Mouse (Mus musculus) heart, adult 2 months (tissue): Measurements from ENCODE around the gene Nat9. TPM values are rescaled to one million over a fixed set of nuclear protein-coding genes. Genes with fewer than 3 reads are reported as not detected.

Experiments
- DNase-seq, 2 experiments: peaks; one replicate each; pipeline ENCODE4 v3.0.0; 2021
- H3K27ac ChIP-seq: fragments of 200-600 bp; 2 replicates; pipeline ENCODE4 v1.8.1; 2022
- H3K27me3 ChIP-seq: fragments of 200-500 bp; 2 replicates; pipeline ENCODE4 v1.6.1; 2012; ENCODE audit warnings: mild to moderate bottlenecking, low read length, inconsistent platforms, mixed read lengths; ENCODE audit not compliant: control insufficient read depth, insufficient read depth
- H3K36me3 ChIP-seq: fragments of 200-500 bp; 2 replicates; pipeline ENCODE4 v1.6.1; 2012; ENCODE audit warnings: low read length, inconsistent platforms; ENCODE audit not compliant: control insufficient read depth, insufficient read depth
- H3K4me1 ChIP-seq: fragments of 200-500 bp; 2 replicates; pipeline ENCODE4 v1.6.1; 2011; ENCODE audit warnings: low read length; ENCODE audit not compliant: control insufficient read depth, insufficient read depth
- H3K4me3 ChIP-seq: fragments of 200-600 bp; 2 replicates; pipeline ENCODE4 v1.8.1; 2022
- H3K79me2 ChIP-seq: fragments of 200-500 bp; replicated peaks from 2 replicates; pipeline ENCODE4 v1.6.1; 2012; ENCODE audit warnings: mild to moderate bottlenecking, inconsistent platforms, low read length, moderate library complexity, mixed read lengths; ENCODE audit not compliant: control insufficient read depth, insufficient read depth
- H3K9ac ChIP-seq: fragments of 200-500 bp; 2 replicates; pipeline ENCODE4 v1.6.1; 2012; ENCODE audit warnings: low read depth, mild to moderate bottlenecking, control low read depth, inconsistent platforms, low read length, mixed read lengths
- CTCF ChIP-seq: fragments of 200-600 bp; IDR thresholded peaks from 2 replicates; pipeline ENCODE4 v1.8.1; 2022; ENCODE audit warnings: antibody characterized with exemption, mild to moderate bottlenecking, moderate library complexity
- EP300 ChIP-seq: fragments of 200-500 bp; IDR thresholded peaks from 2 replicates; pipeline ENCODE4 v1.6.1; 2011; ENCODE audit warnings: low read depth, low read length, control low read depth; ENCODE audit not compliant: insufficient read depth
- POLR2A ChIP-seq: fragments of 200-500 bp; IDR thresholded peaks from 2 replicates; pipeline ENCODE4 v1.6.1; 2011; ENCODE audit warnings: mild to moderate bottlenecking, low read depth, low read length, control low read depth; ENCODE audit not compliant: insufficient read depth
- WGBS: fragments of 180-500 bp; shearing (Covaris S2); methylation state at CpG from one replicate; pipeline ENCODE4 v1.1.7; 2018; 5-methylcytosine and 5-hydroxymethylcytosine counted together
- intact Hi-C: fragments of 180-260 bp; cut with DNase I; formaldehyde crosslinking; loops from one replicate; pipeline ENCODE4 v1.15.1; 2025
- polyA plus RNA-seq: library from polyadenylated mRNA; depleted of rRNA; stranded (reverse); fragments of >200 nt; gene quantifications from 2 replicates; pipeline ENCODE4 v1.2.3, GENCODE M21; 2012
- total RNA-seq, 2 experiments: library from RNA; stranded (reverse); gene quantifications; 2 replicates each; pipeline ENCODE4 v1.2.3; 2021

Gene Nat9
- total and polyA plus RNA-seq, 3 experiments, result 18.5 to 23.6 (median 20.2) TPM

DNA sequence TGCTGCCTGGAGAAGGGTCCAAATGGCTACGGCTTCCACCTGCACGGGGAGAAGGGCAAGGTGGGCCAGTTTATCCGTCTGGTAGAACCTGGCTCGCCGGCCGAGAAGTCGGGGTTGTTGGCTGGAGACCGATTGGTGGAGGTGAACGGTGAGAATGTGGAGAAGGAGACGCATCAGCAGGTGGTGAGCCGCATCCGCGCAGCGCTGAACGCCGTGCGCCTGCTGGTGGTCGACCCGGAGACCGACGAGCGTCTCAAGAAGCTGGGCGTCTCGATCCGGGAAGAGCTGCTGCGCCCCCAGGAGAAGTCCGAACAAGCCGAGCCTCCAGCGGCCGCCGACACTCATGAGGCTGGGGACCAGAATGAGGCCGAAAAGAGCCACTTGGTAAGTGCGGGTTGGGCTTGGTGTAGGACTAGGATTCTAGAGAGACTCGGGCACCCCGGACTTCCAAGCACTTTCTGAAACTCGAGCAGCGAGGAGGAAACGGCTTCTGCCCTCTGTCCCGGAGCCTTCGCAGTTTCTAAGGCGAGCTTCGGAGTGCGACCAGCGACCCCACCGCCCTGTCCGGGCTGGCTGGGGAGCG, 24.0 kb downstream of the Nat9 start:
- under 1% methylated on average over 47 of the region's 47 CpGs for WGBS
- DNase-seq, result no peak
- intact Hi-C loops, result no loop called here
- Histone ChIP-seq H3K36me3 (no peaks in the 10 kb centered on the region), H3K27me3 (no peaks in the 10 kb centered on the region), H3K4me1 (peaks cover 4% of the 10 kb centered on the region), H3K9ac (peak overlapping the region; percentile 79), H3K4me3 (peak overlapping the region; percentile 87), H3K79me2 (no peaks in the 10 kb centered on the region), H3K27ac (peak overlapping the region; percentile 79)
- TF ChIP-seq CTCF, result 0 out of 2 replicates have a peak, but pooled peaks have one; percentile 13
- TF ChIP-seq EP300, result no peak
- no peak for TF ChIP-seq POLR2A

- WGBS, result under 1% methylated on average over 47 of the region's 47 CpGs
- TF ChIP-seq EP300 (no peak), CTCF (no peak), POLR2A (peak; percentile 97)
- H3K27ac ChIP-seq, result peak within 1 kb of the TSS; percentile 79
Observed at GRCm38 (mm10) chr11:115162832-115163480, 24.7 kb downstream of the Nat9 start, which contains the start of gene Slc9a3r1. Gene Slc9a3r1 (plus strand): TSS chr11:115163341.

DNA sequence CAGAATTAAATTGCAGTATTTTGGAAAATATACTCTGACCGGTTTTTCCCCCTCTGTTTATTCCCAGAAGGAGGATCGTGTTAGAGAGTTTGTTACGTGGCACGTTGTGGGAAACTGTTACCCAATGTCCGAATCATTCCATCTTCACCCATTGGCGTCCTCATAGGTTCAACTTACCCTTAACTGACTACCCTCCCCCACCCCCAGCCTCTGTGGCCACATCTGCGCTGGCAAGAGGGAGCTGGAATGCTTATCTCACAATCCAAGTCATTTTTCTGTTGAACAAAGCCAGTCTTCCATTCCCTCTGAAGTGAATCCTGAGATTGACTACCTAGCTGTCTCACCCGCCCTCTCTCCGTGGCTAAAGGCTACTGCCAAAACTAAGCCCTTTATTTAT, 25.5 kb downstream of the Nat9 start:
- intact Hi-C loops, result no loop called here
- H3K9ac ChIP-seq, result no peak overlapping the region
- no peaks in the 10 kb centered on the region for H3K79me2 ChIP-seq
- peaks cover 4% of the 10 kb centered on the region for H3K4me1 ChIP-seq
- TF ChIP-seq EP300 (no peak), POLR2A (no peak), CTCF (no peak)
- H3K27me3 ChIP-seq, result no peaks in the 10 kb centered on the region
- H3K27ac ChIP-seq, result peak overlapping the region; percentile 79; the same call in 1 of the 2 replicates
- 34% methylated on average over 9 of the region's 9 CpGs for WGBS
- peak overlapping the region; percentile 87; the same call in 1 of the 2 replicates for H3K4me3 ChIP-seq
- no peaks in the 10 kb centered on the region for H3K36me3 ChIP-seq
- DNase-seq, result no peak

More at GRCm38 (mm10) chr11:115162832-115163480, 24.7 kb downstream of the Nat9 start, which contains the start of gene Slc9a3r1:
- peak within 1 kb of the TSS; percentile 79 for H3K9ac ChIP-seq
- no peaks in the 10 kb centered on the region for H3K27me3 ChIP-seq
- peaks cover 4% of the 10 kb centered on the region for H3K4me1 ChIP-seq
- peak within 1 kb of the TSS; percentile 87 for H3K4me3 ChIP-seq
- intact Hi-C loops, result no loop called here
- no peaks in the 10 kb centered on the region for H3K79me2 ChIP-seq
- peak; percentile 99 for DNase-seq
- no peaks in the 10 kb centered on the region for H3K36me3 ChIP-seq

DNA sequence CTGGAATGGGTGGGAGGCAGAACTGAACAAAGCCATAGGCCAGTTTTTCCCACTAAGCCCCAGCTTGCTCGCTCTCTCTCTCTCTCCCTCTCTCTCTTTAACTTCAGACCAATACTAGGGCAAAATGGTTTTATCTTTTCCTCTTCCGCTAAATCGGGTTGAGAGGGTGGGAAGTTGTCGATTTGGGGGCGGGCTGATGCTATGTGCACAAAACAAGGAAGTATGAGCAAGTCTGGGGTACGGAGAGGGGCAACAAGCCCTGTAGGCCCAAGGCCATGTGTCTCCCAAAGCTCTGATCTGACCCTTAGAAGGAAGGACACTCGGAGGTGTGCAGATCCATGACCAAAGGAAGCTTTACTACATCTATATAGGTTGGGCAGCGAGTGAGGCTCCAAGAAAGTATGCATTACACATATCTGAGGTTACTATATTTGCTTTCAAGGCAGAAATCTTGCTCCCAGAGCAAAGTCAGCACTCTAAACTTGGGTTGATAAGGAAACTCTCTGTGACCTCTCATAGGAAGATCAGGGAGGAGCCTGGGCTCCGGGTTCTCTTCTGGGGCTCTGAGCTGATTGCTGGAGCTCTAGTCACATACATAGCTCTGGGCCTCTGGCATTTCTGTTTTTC, 26.0 kb downstream of the Nat9 start:
- Histone ChIP-seq H3K27me3 (no peaks in the 10 kb centered on the region), H3K27ac (no peak overlapping the region), H3K4me3 (no peak overlapping the region), H3K36me3 (no peaks in the 10 kb centered on the region), H3K9ac (no peak overlapping the region), H3K4me1 (peaks cover 4% of the 10 kb centered on the region), H3K79me2 (no peaks in the 10 kb centered on the region)
- intact Hi-C loops, result loop anchor here (1.0 to 2.0 kb wide), 2 partner anchors 21 to 109 kb away; no protein-coding TSS in a partner anchor
- TF ChIP-seq CTCF, result no peak
- no peak for TF ChIP-seq EP300
- TF ChIP-seq POLR2A, result no peak
- WGBS, result 50% methylated on average over 9 of the region's 9 CpGs
- DNase-seq, result no peak

DNA sequence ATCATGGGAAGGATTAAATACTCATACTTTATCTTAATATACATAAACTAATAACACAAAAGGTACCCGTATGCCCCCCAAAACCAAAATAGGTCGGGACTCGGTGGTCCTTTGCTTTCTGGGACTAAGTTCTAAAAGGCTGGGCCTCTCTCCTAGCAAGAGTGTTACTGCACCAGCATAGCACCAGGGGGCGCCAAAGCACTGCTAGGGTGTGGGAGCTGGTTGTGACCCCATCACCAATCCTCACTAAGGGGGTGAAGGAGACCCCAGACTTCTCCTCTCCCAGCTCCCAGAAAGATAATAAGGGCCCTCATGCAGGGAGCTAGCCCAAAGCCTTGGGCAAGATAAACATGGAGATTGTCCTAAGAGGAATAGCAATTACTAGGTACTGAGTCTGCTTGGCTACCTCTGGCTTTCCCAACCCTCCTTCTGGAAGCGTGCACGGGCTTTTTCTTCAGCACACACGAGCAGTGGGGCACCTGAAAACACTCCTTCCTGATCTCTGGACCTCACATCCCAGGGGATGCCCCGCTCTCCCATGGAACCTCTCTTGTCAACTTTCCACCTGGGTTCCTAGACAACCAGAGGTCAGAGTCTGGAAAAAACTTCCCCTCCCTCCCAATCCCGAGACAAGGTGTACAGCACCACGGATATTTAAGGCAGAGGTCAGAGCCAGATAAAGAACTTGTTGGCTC, 26.6 kb downstream of the Nat9 start:
- Histone ChIP-seq H3K36me3 (no peaks in the 10 kb centered on the region), H3K4me1 (peaks cover 4% of the 10 kb centered on the region), H3K9ac (no peak overlapping the region), H3K79me2 (no peaks in the 10 kb centered on the region), H3K4me3 (no peak overlapping the region), H3K27me3 (no peaks in the 10 kb centered on the region), H3K27ac (no peak overlapping the region)
- TF ChIP-seq POLR2A (no peak), EP300 (no peak), CTCF (peak; percentile 98)
- intact Hi-C loops, result loop anchor here (1.0 to 2.0 kb wide), 2 partner anchors 21 to 110 kb away; no protein-coding TSS in a partner anchor
- WGBS, result 30% methylated on average over 10 of the region's 10 CpGs
- peak; percentile 77 to 85 for DNase-seq
